Mouse (Mus musculus): ENCODE measurements around the gene Grik4.

DNA sequence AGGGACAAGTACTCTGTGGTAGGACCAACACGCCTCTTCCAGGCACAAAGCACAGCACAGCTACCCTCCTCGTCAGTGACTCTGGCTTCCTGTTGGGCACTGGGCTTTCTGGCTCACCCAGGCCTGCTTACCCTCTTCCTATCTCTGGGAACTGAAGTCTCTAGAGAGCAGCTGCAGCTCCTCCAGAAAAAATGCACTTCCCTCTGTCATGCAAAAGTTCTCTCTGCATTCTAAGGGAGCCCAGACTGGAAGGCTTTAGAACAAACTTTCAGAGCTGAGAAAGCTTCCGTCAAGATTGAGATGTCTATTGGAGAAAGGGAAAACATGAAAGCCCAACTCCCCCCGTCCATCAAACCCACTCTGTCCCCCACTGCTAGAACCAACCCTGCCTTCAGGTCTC, 2.1 kb downstream of the Grik4 start:
- TF ChIP-seq CTCF (IDR thresholded peaks at IDR 0.05; ENCODE audit: borderline replicate concordance, control insufficient read depth, extremely low read depth, insufficient read depth, low read length, poor library complexity) (no peak), POLR2A (IDR thresholded peaks at IDR 0.05; ENCODE audit: control insufficient read depth, extremely low read depth, insufficient read depth, low read length, poor library complexity) (no peak)

Measured in thymus, adult 2 months (tissue).